Mouse (Mus musculus): ENCODE measurements around the gene Tmbim4. TPM values are rescaled to one million over a fixed set of nuclear protein-coding genes. Genes with fewer than 3 reads are reported as not detected.

Tmbim4 gene
- 116 and 120 TPM in 2 replicates for polyA plus RNA-seq (2015; fragmentation: Nextera tagmentation; extraction: Ambion mirVana)

GRCm38 (mm10) chr10:120201131-120201921, at the start of gene Tmbim4:
Gene Tmbim4 (plus strand): TSS chr10:120201590.
- H3K27me3 ChIP-seq, result peaks cover 35% of the 10 kb centered on the region
- H3K9ac ChIP-seq, result peak within 1 kb of the TSS; percentile 63
- no peak within 1 kb of the TSS for H3K27ac ChIP-seq (replicated peaks)
- H3K9me3 ChIP-seq, result no peaks in the 10 kb centered on the region
- H3K4me3 ChIP-seq, result peak within 1 kb of the TSS; percentile 47
- no peaks in the 10 kb centered on the region for H3K36me3 ChIP-seq
- WGBS, result 1% methylated on average over 65 of the region's 65 CpGs
- peak within 1 kb of the TSS; percentile 86 for H3K4me2 ChIP-seq
- peaks cover 11% of the 10 kb centered on the region for H3K4me1 ChIP-seq (replicated peaks)
- peak; percentile 32; the same call in 1 of the 2 replicates for ATAC-seq (ENCODE audit: low read depth)

GRCm38 (mm10) chr10:120151672-120152071, 49.7 kb upstream of the Tmbim4 start:
- Histone ChIP-seq H3K27me3 (no peaks in the 10 kb centered on the region), H3K27ac (replicated peaks) (no peak overlapping the region), H3K4me2 (no peak overlapping the region), H3K4me1 (replicated peaks) (no peaks in the 10 kb centered on the region), H3K36me3 (no peaks in the 10 kb centered on the region), H3K9me3 (no peaks in the 10 kb centered on the region), H3K4me3 (no peak overlapping the region), H3K9ac (no peak overlapping the region)
- 91% methylated on average over 7 of the region's 7 CpGs for WGBS
- no peak for ATAC-seq (ENCODE audit: low read depth)

GRCm38 (mm10) chr10:120153911-120154310, 47.5 kb upstream of the Tmbim4 start:
- Histone ChIP-seq H3K9ac (no peak overlapping the region), H3K9me3 (no peaks in the 10 kb centered on the region), H3K4me1 (replicated peaks) (no peaks in the 10 kb centered on the region), H3K4me2 (no peak overlapping the region), H3K27me3 (no peaks in the 10 kb centered on the region), H3K4me3 (no peak overlapping the region), H3K36me3 (no peaks in the 10 kb centered on the region), H3K27ac (replicated peaks) (no peak overlapping the region)
- 97% methylated on average over 2 of the region's 2 CpGs for WGBS
- no peak for ATAC-seq (ENCODE audit: low read depth)

GRCm38 (mm10) chr10:120160533-120160932, 40.9 kb upstream of the Tmbim4 start:
- 83% methylated on average over 9 of the region's 9 CpGs for WGBS
- no peak for ATAC-seq (ENCODE audit: low read depth)
- Histone ChIP-seq H3K4me3 (no peak overlapping the region), H3K27me3 (no peaks in the 10 kb centered on the region), H3K4me1 (replicated peaks) (no peaks in the 10 kb centered on the region), H3K36me3 (no peaks in the 10 kb centered on the region), H3K9ac (no peak overlapping the region), H3K4me2 (no peak overlapping the region), H3K9me3 (no peaks in the 10 kb centered on the region), H3K27ac (replicated peaks) (no peak overlapping the region)

- ATAC-seq (ENCODE audit: low read depth), result no peak
Measured at GRCm38 (mm10) chr10:120162840-120163239, 38.5 kb upstream of the Tmbim4 start.

GRCm38 (mm10) chr10:120163490-120163889, 37.9 kb upstream of the Tmbim4 start:
- H3K4me3 ChIP-seq, result no peak overlapping the region
- H3K9me3 ChIP-seq, result no peaks in the 10 kb centered on the region
- no peak overlapping the region for H3K27ac ChIP-seq (replicated peaks)
- ATAC-seq (ENCODE audit: low read depth), result no peak
- H3K9ac ChIP-seq, result no peak overlapping the region
- H3K4me2 ChIP-seq, result no peak overlapping the region
- 93% methylated on average over 7 of the region's 7 CpGs for WGBS
- H3K27me3 ChIP-seq, result no peaks in the 10 kb centered on the region
- H3K36me3 ChIP-seq, result no peaks in the 10 kb centered on the region
- no peaks in the 10 kb centered on the region for H3K4me1 ChIP-seq (replicated peaks)

More at GRCm38 (mm10) chr10:120162840-120163239, 38.5 kb upstream of the Tmbim4 start:
- WGBS, result 86% methylated on average over 10 of the region's 10 CpGs
- H3K27me3 ChIP-seq, result no peaks in the 10 kb centered on the region
- H3K4me1 ChIP-seq (replicated peaks), result no peaks in the 10 kb centered on the region
- no peaks in the 10 kb centered on the region for H3K9me3 ChIP-seq
- no peak overlapping the region for H3K27ac ChIP-seq (replicated peaks)
- H3K4me2 ChIP-seq, result no peak overlapping the region
- H3K36me3 ChIP-seq, result no peaks in the 10 kb centered on the region
- no peak overlapping the region for H3K9ac ChIP-seq
- H3K4me3 ChIP-seq, result no peak overlapping the region

- H3K4me1 ChIP-seq (replicated peaks), result no peaks in the 10 kb centered on the region
- 85% methylated on average over 19 of the region's 19 CpGs for WGBS
- no peak for ATAC-seq (ENCODE audit: low read depth)
- H3K9me3 ChIP-seq, result no peaks in the 10 kb centered on the region
- H3K36me3 ChIP-seq, result no peaks in the 10 kb centered on the region
- no peaks in the 10 kb centered on the region for H3K27me3 ChIP-seq
- H3K4me2 ChIP-seq, result no peak overlapping the region
- H3K27ac ChIP-seq (replicated peaks), result no peak overlapping the region
- H3K9ac ChIP-seq, result no peak overlapping the region
- no peak overlapping the region for H3K4me3 ChIP-seq
Measured at GRCm38 (mm10) chr10:120164931-120165792, 36.2 kb upstream of the Tmbim4 start.

- H3K4me1 ChIP-seq (replicated peaks), result no peaks in the 10 kb centered on the region
- no peak overlapping the region for H3K4me2 ChIP-seq
- H3K36me3 ChIP-seq, result no peaks in the 10 kb centered on the region
- WGBS, result 90% methylated on average over 17 of the region's 17 CpGs
- no peaks in the 10 kb centered on the region for H3K27me3 ChIP-seq
- no peak for ATAC-seq (ENCODE audit: low read depth)
- H3K9ac ChIP-seq, result no peak overlapping the region
- H3K27ac ChIP-seq (replicated peaks), result no peak overlapping the region
- no peaks in the 10 kb centered on the region for H3K9me3 ChIP-seq
- H3K4me3 ChIP-seq, result no peak overlapping the region
Measured at GRCm38 (mm10) chr10:120165793-120166503, 35.4 kb upstream of the Tmbim4 start.

GRCm38 (mm10) chr10:120168070-120168469, 33.3 kb upstream of the Tmbim4 start:
- Histone ChIP-seq H3K36me3 (no peaks in the 10 kb centered on the region), H3K4me3 (no peak overlapping the region), H3K4me2 (no peak overlapping the region), H3K27ac (replicated peaks) (no peak overlapping the region), H3K9me3 (peaks cover 6% of the 10 kb centered on the region; the same call in 1 of the 2 replicates), H3K4me1 (replicated peaks) (no peaks in the 10 kb centered on the region), H3K9ac (no peak overlapping the region), H3K27me3 (no peaks in the 10 kb centered on the region)
- no peak for ATAC-seq (ENCODE audit: low read depth)
- 59% methylated on average over 1 of the region's 1 CpGs for WGBS

GRCm38 (mm10) chr10:120169064-120169463, 32.3 kb upstream of the Tmbim4 start:
- 60% methylated on average over 10 of the region's 10 CpGs for WGBS
- no peaks in the 10 kb centered on the region for H3K36me3 ChIP-seq
- no peak overlapping the region for H3K9ac ChIP-seq
- H3K9me3 ChIP-seq, result peaks cover 6% of the 10 kb centered on the region; the same call in 1 of the 2 replicates
- no peak for ATAC-seq (ENCODE audit: low read depth)
- H3K4me2 ChIP-seq, result no peak overlapping the region
- H3K4me1 ChIP-seq (replicated peaks), result no peaks in the 10 kb centered on the region
- H3K27ac ChIP-seq (replicated peaks), result no peak overlapping the region
- no peak overlapping the region for H3K4me3 ChIP-seq
- H3K27me3 ChIP-seq, result no peaks in the 10 kb centered on the region

GRCm38 (mm10) chr10:120169841-120170240, 31.5 kb upstream of the Tmbim4 start:
- H3K4me3 ChIP-seq, result no peak overlapping the region
- no peak for ATAC-seq (ENCODE audit: low read depth)
- peaks cover 6% of the 10 kb centered on the region; the same call in 1 of the 2 replicates for H3K9me3 ChIP-seq
- no peaks in the 10 kb centered on the region for H3K36me3 ChIP-seq
- H3K9ac ChIP-seq, result no peak overlapping the region
- H3K27me3 ChIP-seq, result no peaks in the 10 kb centered on the region
- no peak overlapping the region for H3K4me2 ChIP-seq
- H3K27ac ChIP-seq (replicated peaks), result no peak overlapping the region
- 78% methylated on average over 5 of the region's 5 CpGs for WGBS
- H3K4me1 ChIP-seq (replicated peaks), result no peaks in the 10 kb centered on the region

- Histone ChIP-seq H3K4me3 (no peak overlapping the region), H3K4me1 (replicated peaks) (no peaks in the 10 kb centered on the region), H3K4me2 (no peak overlapping the region), H3K27ac (replicated peaks) (no peak overlapping the region), H3K27me3 (no peaks in the 10 kb centered on the region), H3K9me3 (peaks cover 6% of the 10 kb centered on the region; the same call in 1 of the 2 replicates), H3K36me3 (no peaks in the 10 kb centered on the region), H3K9ac (no peak overlapping the region)
- 81% methylated on average over 4 of the region's 4 CpGs for WGBS
- no peak for ATAC-seq (ENCODE audit: low read depth)
Measured at GRCm38 (mm10) chr10:120170277-120170676, 31.1 kb upstream of the Tmbim4 start.
